Mouse (Mus musculus) lung, postnatal 4 days (tissue): Measurements from ENCODE around the gene Tmem132b.

ENCODE experiments used
- DNase-seq, 2 experiments: peaks; one replicate each; pipeline ENCODE4 v3.0.0; 2021

Gene Tmem132b

DNA sequence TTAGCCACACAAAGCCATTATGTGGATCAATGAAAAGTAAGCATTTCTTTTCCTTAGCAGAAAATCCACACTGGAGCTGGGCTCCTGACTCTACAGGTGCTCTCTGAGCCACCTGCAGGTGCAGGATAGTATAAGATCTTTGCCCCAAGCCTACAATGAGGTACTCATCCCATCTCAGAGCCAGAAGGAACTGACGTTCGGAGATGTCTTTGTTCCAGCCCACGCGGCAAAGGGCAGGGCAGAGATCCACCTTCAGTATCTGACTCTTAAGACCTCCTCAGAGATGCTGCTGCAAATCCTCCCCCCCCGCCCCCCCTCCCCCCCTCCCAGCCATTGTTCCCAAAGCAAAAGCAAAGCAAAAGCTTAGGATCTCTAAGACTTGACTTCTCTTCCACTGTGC is 268.0 kb downstream of the Tmem132b start:
- no peak for DNase-seq

DNA sequence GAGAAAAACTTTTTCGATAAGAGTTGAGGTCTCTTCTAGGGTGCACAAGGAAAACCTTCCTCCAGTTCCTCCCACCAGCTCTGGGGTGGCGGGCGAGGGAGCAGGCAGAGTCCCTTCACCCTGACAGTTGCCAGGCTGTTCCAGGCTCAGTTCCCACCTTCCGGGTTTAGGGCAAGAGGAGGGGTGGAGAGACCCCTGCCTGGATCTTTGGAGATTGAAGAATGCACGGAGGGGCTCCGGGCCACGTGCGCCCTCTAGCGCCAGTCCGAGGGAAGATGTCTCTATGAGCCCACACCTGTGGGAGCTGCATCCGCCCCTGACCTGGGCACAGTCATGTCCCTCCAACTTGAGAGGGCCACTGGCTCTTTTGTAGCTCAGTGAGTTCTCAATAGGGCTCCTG is 268.5 kb downstream of the Tmem132b start:
- no peak for DNase-seq

DNA sequence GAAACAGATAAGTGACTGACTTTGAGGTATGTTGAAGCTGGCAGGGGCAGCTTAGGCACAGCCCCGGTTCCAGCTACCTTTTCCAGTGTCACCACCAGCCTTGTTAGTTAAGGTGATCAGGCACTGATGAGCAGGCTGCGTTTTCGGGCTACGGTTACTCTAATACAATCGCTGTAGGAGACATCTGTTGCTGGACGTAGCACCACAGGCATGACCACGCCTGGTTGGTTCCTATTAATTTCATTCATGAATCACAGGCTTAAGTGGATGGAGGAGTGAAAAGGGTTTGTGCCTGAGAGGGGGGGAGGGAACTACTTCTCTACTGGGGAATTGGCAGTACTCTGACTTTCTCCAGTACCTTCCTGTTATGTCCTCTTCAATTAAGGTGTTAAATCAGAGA is 271.2 kb downstream of the Tmem132b start:
- DNase-seq: no peak

DNA sequence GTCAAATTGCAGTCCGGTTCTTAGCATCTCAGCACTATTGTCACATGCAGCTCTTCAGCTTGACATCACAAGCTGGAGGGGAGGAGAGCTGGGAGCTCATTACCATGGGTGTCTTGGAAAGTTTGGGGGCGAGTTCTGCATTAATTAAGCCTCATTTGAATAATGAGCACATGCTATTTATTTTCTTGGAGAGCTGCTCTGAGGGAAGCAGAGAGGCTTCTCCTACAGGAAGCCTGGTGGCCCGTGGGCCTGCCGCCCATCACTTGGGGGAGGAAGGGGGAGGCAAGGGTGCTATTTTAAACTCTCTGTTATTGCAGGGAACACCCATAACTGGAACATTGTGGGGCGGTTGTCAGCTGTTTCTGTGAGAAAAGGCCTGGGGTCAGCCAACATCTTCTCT is 273.8 kb downstream of the Tmem132b start:
- no peak for DNase-seq

DNA sequence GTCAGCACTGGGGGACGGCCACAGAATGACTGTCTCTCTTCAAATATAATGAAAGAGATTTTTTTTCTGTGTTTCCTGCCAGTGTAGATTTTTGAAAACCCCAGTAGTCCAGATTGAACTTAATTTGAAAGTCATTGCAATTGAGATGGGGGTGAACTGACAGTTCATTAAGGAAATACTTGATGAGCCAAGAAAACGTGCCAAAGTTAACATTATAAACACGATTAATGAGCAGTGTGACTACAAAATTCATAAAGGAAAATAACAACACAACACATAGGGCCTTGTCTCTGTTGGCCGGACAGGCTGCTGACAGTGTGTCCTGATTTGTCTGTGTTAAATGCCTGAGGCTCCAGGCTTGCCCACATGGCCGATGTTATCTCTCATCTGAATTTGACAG is 276.3 kb downstream of the Tmem132b start:
- no peak for DNase-seq

DNA sequence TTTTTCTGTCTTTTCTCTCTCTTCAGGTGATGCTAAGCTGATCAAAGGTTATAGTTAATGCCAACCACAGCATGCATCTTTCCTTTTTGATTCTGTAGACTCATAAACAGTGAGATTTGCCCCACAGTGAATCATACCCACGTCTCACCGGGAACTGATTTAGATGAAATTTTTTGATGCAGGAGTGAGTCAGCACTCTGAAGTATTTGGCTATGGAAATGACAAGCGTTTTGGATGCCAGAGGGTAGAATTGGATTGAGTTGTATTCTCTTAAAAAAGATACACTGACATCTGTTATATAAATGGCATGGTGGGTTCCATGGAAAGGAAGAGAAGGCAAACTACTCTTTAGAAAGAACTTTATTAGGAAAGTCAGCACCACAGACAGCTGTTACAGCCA is 297.8 kb downstream of the Tmem132b start:
- DNase-seq: no peak

DNA sequence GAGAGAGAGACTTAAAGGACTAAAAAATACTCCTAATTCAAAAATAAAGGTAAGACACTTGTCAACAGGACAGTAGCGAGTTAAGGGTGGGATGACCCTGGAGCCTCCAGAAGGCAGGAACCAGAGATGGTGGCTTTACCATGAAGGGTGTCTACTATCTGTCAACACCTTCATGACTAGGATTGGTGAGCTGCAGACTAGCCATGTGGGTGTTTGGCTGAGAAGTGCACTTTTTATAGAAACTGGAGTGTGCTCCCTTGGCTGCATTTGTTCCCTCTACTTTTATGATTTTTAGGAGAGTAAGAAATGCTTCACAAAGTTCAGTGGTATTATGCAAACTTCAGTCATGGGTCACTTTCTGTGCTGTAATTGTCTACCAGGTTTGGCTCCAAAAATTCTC is 304.3 kb downstream of the Tmem132b start:
- DNase-seq: no peak

DNA sequence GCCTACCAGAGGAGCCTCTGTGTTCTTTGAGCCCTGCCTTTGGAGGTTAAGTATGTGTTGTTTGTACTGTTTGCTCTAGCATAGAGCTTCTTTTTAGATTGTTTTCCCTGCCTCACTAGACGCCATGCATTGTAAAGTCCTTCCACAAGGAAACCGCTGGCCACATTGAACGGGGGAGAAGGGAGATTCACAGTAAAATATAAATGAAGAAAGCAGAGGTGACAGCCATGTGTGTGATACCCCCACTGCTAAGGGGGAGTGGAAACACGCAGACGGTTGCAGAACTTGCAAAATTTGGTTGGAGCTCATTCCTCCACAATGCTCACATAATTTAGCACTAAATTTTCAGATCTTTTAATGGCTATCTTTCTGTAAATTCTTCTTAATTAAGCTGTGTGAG is 305.2 kb downstream of the Tmem132b start:
- DNase-seq: no peak
